Mouse (Mus musculus) heart, embryonic 14.5 days (tissue): ENCODE measurements at regions not wholly inside any gene's neighbourhood (a gene's known extent, or its start where the extent isn't known, plus 50 kb on each side); places are given as distances from the start of the nearest gene placed in this dataset.
"Not testable (repeated sequence)": the region's sequence is repeated elsewhere in the genome, so short reads cannot be mapped to it uniquely, and the experiment has no call there.

Experiments
- ATAC-seq: fragments of 200-750 bp; cut with Nextera tagmentation; 2 replicates; pipeline ENCODE4 v1.8.0; 2017; ENCODE audit warnings: low read depth, moderate TSS enrichment; ENCODE audit not compliant: insufficient number of reproducible peaks, insufficient read depth, low FRiP score
- H3K27ac ChIP-seq, 2 experiments: fragments of 200-500 bp in 1 of 2; fragments of 300-500 bp in 1 of 2; sonication (generic) in 1 of 2; replicated peaks in 1 of 2; 2 replicates each; pipeline ENCODE4 v1.5.1; 2012 to 2014; ENCODE audit warnings: low read depth in 2 of 2, low read length in 2 of 2, control low read depth in 1 of 2, mild to moderate bottlenecking in 1 of 2, mixed read lengths in 1 of 2; ENCODE audit not compliant: control insufficient read depth in 1 of 2, insufficient read depth in 1 of 2
- H3K27me3 ChIP-seq: fragments of 300-500 bp; sonication (generic); 2 replicates; pipeline ENCODE4 v1.6.1; 2014; ENCODE audit warnings: mild to moderate bottlenecking, low read length, control low read depth; ENCODE audit not compliant: control insufficient read depth, insufficient read depth
- H3K36me3 ChIP-seq: fragments of 300-500 bp; sonication (generic); 2 replicates; pipeline ENCODE4 v1.6.1; 2014; ENCODE audit warnings: mild to moderate bottlenecking, control low read depth, low read length, mixed read lengths; ENCODE audit not compliant: control insufficient read depth, insufficient read depth
- H3K4me1 ChIP-seq, 2 experiments: fragments of 200-500 bp in 1 of 2; fragments of 300-500 bp in 1 of 2; sonication (generic) in 1 of 2; 2 replicates each; pipeline ENCODE4 v1.6.1; 2012 to 2014; ENCODE audit warnings: low read length in 2 of 2, control low read depth in 1 of 2, mixed read lengths in 1 of 2; ENCODE audit not compliant: control insufficient read depth in 2 of 2, insufficient read depth in 2 of 2
- H3K4me2 ChIP-seq: fragments of 300-500 bp; sonication (generic); 2 replicates; pipeline ENCODE4 v1.6.1; 2014; ENCODE audit warnings: mild to moderate bottlenecking, low read length
- H3K4me3 ChIP-seq, 2 experiments: fragments of 200-500 bp in 1 of 2; fragments of 300-500 bp in 1 of 2; sonication (generic) in 1 of 2; 2 replicates each; pipeline ENCODE4 v1.5.1; 2012 to 2014; ENCODE audit warnings: low read length in 2 of 2, mild to moderate bottlenecking in 2 of 2, control low read depth in 1 of 2, low read depth in 1 of 2, moderate library complexity in 1 of 2; ENCODE audit not compliant: control insufficient read depth in 1 of 2, insufficient read depth in 1 of 2
- H3K9ac ChIP-seq: fragments of 300-500 bp; sonication (generic); 2 replicates; pipeline ENCODE4 v1.6.1; 2014; ENCODE audit warnings: mild to moderate bottlenecking, low read length
- H3K9me3 ChIP-seq: fragments of 300-500 bp; sonication (generic); 2 replicates; pipeline ENCODE4 v1.6.1; 2016; ENCODE audit warnings: low read length, control low read depth; ENCODE audit not compliant: control insufficient read depth
- whole genome bisulfite sequencing: fragments of 180-500 bp; shearing (Covaris S2); extraction: QIAGEN DNeasy Blood & Tissue Kit; methylation state at CpG from one replicate; pipeline ENCODE4 v1.1.7; 2014; 5-methylcytosine and 5-hydroxymethylcytosine counted together

DNA sequence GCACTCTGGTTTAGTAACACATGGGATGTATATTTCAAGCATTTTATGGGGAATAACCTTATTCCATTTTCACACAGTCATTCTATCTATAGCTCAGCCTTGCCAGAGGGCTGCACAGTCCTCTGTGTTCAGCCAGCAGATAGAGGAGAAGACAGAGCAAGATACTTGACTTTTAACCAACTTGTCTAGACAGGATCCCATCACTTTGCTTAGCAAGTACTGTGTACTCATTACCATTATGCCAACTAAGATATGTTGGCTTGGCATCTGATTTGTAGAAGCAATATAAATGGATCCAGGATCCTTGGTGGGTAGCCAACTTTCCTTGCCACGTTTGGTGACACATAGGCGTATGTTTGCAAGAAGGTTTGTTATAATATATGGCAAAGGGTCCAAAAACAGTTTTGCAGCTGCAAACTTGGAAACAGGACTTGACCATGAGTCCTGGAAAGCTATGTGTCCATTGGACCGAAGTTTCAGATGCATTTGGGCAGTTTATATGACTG, 334.3 kb downstream of the Tdrd3 start:
- Histone ChIP-seq H3K4me1 (peaks cover 2 to 4% of the 10 kb centered on the region in 2 experiments; a peak in 2 of 4 replicates), H3K4me2 (no peak overlapping the region), H3K9me3 (no peaks in the 10 kb centered on the region), H3K27ac (no peak overlapping the region), H3K27me3 (no peaks in the 10 kb centered on the region), H3K9ac (no peak overlapping the region), H3K36me3 (no peaks in the 10 kb centered on the region), H3K4me3 (no peak overlapping the region)
- ATAC-seq = no peak
- 80% methylated on average over 3 of the region's 3 CpGs for WGBS

DNA sequence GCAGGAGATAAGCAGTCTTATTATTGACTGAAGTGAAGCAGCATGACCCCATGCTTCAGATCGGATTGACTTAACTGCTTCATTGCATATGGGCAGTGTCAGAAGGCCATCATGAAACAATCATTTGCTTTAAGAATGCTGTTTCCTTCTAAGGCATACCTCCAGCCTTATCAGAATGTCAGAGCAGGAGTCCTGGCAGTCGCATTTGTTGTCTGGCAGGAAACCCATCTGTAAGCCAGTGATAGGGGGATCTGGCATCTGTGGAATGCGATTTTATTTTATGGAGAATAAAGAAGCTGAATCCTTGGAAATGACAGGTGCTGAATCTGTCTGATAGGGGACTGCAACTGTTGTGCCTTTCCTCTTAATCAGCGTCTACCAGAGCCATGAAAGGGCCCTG, 338.3 kb downstream of the Tdrd3 start:
- H3K27ac ChIP-seq = no peak overlapping the region
- H3K4me1 ChIP-seq = peaks cover 2 to 4% of the 10 kb centered on the region in 2 experiments; a peak in 2 of 4 replicates
- no peaks in the 10 kb centered on the region for H3K27me3 ChIP-seq
- 0 out of 2 replicates have a peak overlapping the region, but pooled peaks have one; percentile 9 for H3K4me2 ChIP-seq
- no peak overlapping the region for H3K4me3 ChIP-seq
- no peak for ATAC-seq
- H3K9ac ChIP-seq = no peak overlapping the region
- no peaks in the 10 kb centered on the region for H3K36me3 ChIP-seq
- H3K9me3 ChIP-seq = no peaks in the 10 kb centered on the region
- WGBS = 6% methylated on average over 4 of the region's 4 CpGs

DNA sequence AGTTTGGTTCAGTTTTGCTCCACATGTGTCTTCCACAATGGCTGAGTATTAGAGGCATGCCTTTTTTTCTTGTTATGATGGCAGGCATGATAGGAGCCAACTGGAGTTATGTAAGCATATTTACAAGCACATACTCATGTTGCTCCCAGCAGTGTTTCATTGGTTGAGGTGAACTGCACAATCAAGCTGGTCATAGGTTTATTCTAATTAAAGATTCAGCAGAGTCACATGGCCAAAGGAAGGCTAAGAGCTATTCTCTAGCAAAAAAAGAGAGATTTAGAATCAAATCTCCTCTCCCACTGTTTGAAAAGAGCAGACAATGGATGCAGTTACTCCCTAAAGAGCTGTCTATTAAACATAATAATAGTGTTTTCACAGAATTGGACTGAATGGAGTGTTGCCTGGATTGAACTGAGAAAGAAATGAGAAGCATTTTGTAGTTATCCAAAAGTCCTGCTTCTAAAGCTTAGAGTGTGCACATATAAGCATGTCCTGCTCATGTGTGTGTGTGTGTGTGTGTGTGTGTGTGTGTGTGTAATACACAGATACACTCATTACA, 359.0 kb downstream of the Tdrd3 start:
- no peak for ATAC-seq
- H3K27ac ChIP-seq = no peak overlapping the region
- no peak overlapping the region for H3K4me3 ChIP-seq
- H3K4me1 ChIP-seq = no peaks in the 10 kb centered on the region
- H3K36me3 ChIP-seq = no peaks in the 10 kb centered on the region
- no peaks in the 10 kb centered on the region for H3K9me3 ChIP-seq
- H3K9ac ChIP-seq = no peak overlapping the region
- no peaks in the 10 kb centered on the region for H3K27me3 ChIP-seq
- no peak overlapping the region for H3K4me2 ChIP-seq

DNA sequence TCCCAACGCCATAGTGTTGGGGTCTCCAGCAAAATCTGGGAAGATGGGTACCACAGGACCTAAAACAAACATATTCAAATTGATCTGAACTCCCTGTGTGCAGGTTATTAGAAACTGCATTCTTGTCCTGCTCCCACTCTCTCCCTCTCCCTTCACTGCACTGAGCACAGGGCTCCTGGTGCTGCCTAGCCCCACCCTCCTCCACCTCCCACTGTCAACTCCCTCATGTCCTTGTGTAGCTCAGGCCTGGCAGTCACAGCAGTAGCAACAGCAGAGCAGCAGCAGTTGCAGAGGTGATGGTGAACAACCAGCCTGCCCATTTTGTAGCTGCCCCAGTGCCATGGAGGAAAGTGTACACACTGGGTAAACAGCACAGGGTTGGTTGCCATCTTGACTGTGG, 383.4 kb downstream of the Tdrd3 start:
- Histone ChIP-seq H3K4me1 (peaks cover 0 to under 1% of the 10 kb centered on the region in 2 experiments; a peak in 1 of 4 replicates), H3K9ac (no peak overlapping the region), H3K27me3 (no peaks in the 10 kb centered on the region), H3K4me3 (no peak overlapping the region), H3K36me3 (no peaks in the 10 kb centered on the region), H3K27ac (no peak overlapping the region), H3K9me3 (no peaks in the 10 kb centered on the region), H3K4me2 (no peak overlapping the region)
- no peak for ATAC-seq
- 79% methylated on average over 1 of the region's 1 CpGs for WGBS

DNA sequence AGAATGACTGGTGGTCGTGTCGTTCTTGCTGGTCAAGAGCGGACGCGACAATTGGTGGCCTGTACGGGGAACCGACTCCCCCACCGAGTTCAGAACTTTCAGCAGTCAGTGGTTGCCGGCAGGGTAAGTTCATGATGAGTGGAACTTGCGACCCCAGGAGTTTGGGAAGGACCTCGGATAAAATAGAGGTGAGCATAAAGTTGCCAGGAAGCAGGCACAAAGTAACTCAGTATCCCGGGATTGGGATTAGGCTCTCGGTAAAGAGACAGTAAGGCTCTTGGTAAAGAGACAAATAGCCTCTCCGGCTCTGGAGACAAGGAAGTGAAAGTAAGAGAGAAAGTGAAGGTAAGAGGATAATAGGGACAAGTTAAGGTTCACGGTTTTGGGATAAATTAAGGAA, 393.2 kb downstream of the Tdrd3 start:
- 90% methylated on average over 15 of the region's 15 CpGs for WGBS
- H3K36me3 ChIP-seq = not testable (repeated sequence)

DNA sequence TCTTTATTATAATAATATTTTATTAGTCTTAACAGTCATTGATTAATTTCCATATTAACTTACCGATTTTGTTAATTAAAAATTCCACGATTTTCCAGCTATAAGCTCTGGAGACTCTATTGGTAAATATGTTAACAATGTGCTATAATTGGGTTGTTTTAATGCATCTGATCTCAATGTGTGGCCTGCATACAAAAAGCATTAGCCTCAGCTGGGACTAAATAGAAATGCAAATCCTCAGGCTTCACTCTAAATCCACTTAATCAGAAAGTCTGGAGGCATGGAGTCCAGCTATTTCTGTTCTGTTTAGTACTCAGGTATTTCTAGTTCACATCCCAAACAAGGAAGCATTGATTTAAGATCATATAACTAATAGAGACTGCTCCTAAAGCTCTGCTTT, 427.7 kb downstream of the Tdrd3 start:
- no peaks in the 10 kb centered on the region for H3K9me3 ChIP-seq
- no peak for ATAC-seq
- no peak overlapping the region for H3K4me3 ChIP-seq
- H3K9ac ChIP-seq = no peak overlapping the region
- no peaks in the 10 kb centered on the region for H3K36me3 ChIP-seq
- H3K4me2 ChIP-seq = no peak overlapping the region
- 69% methylated on average over 2 of the region's 2 CpGs for WGBS
- H3K4me1 ChIP-seq = no peaks in the 10 kb centered on the region
- H3K27ac ChIP-seq = no peak overlapping the region
- no peaks in the 10 kb centered on the region for H3K27me3 ChIP-seq

More for the DNA sequence above, 393.2 kb downstream of the Tdrd3 start:
- not testable (repeated sequence) for ATAC-seq, H3K4me1 ChIP-seq, H3K9me3 ChIP-seq, H3K4me2 ChIP-seq, H3K9ac ChIP-seq, H3K27me3 ChIP-seq, H3K4me3 ChIP-seq, H3K27ac ChIP-seq

DNA sequence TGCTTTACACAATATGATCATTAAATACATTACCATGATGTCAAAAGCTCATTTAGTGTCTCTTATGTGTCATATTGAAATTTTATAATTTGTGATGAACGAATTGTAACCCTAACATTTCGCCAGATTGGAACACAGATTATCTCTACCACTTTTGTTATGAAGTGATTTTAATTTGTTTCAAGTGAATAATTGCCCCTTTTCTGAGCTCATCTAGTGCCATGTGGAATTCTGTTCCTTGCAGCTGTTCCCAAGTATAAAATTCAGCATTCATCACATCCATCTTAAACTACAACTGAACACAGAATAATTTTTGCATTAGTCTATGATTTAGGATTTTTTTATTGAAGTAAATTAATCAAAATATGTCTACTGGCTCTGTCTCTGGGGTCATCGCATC, 445.0 kb downstream of the Tdrd3 start:
- ATAC-seq = no peak
- no peak overlapping the region for H3K27ac ChIP-seq
- 78% methylated on average over 3 of the region's 3 CpGs for WGBS

More for the DNA sequence above, 445.0 kb downstream of the Tdrd3 start:
- Histone ChIP-seq H3K4me2 (no peak overlapping the region), H3K4me3 (no peak overlapping the region), H3K9ac (no peak overlapping the region), H3K36me3 (no peaks in the 10 kb centered on the region), H3K9me3 (no peaks in the 10 kb centered on the region), H3K4me1 (no peaks in the 10 kb centered on the region), H3K27me3 (no peaks in the 10 kb centered on the region)
